Mouse (Mus musculus): ENCODE results near the gene Dusp3.
A peak's percentile ranks its signal among the peaks of the same experiment; 100 is the strongest.

DNA sequence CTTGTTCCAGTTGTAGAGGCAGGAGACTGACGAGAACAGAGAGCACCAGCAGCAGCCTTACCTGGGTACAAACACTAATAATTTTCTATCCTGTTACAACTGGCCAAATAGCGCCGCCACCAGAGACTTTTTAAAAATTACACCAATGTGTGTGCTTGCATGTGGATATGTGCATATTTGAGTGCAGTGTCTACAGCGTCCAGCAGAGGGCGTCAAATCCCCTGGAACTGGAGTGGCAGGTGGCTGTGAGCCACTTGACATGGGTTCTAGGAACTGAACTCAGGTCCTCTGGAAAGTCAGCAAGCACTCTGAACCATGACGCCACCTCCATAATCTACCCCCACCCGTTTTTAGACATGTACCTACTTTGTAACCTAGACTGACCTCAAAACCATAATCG lies 17.4 kb upstream of the Dusp3 start:
- TF ChIP-seq CTCF (IDR thresholded peaks at IDR 0.05) (peak; percentile 50), EP300 (IDR thresholded peaks at IDR 0.05) (no peak)
